Mouse (Mus musculus) MEL (cell line): ENCODE data around the gene Slc2a4. TPM values are rescaled to one million over a fixed set of nuclear protein-coding genes. Genes with fewer than 3 reads are reported as not detected.

Experiments
- DNase-seq: peaks from one replicate; pipeline ENCODE4 v3.0.0; 2011; ENCODE audit warnings: low read depth, low spot score
- H3K27ac ChIP-seq: 2 replicates; pipeline ENCODE4 v1.5.1; 2012; ENCODE audit warnings: low read depth, mild to moderate bottlenecking, control low read depth, low read length, moderate library complexity; ENCODE audit not compliant: control insufficient read depth
- H3K27me3 ChIP-seq, 2 experiments: fragments of 150-350 bp in 1 of 2; sonication (generic) in 1 of 2; 2 replicates each; pipeline ENCODE4 v1.6.1; 2012; ENCODE audit warnings: low read length in 2 of 2, mild to moderate bottlenecking in 2 of 2, improper control_type of control experiment in 1 of 2, moderate library complexity in 1 of 2; ENCODE audit not compliant: insufficient read depth in 2 of 2, control insufficient read depth in 1 of 2
- H3K36me3 ChIP-seq, 2 experiments: 2 replicates each; pipeline ENCODE4 v1.6.1; 2012 to 2014; ENCODE audit warnings: low read length in 2 of 2, improper control_type of control experiment in 1 of 2, inconsistent platforms in 1 of 2, mild to moderate bottlenecking in 1 of 2; ENCODE audit not compliant: insufficient read depth in 2 of 2, control insufficient read depth in 1 of 2
- H3K4me1 ChIP-seq, 2 experiments: fragments of 150-350 bp in 1 of 2; sonication (generic) in 1 of 2; 2 replicates each; pipeline ENCODE4 v1.6.1; 2012; ENCODE audit warnings: low read length in 2 of 2, improper control_type of control experiment in 1 of 2, mild to moderate bottlenecking in 1 of 2; ENCODE audit not compliant: insufficient read depth in 2 of 2, control insufficient read depth in 1 of 2
- H3K4me3 ChIP-seq, 2 experiments: fragments of 150-350 bp in 1 of 2; sonication (generic) in 1 of 2; 2 replicates each; pipeline ENCODE4 v1.5.1; 2012; ENCODE audit warnings: low read depth in 2 of 2, low read length in 2 of 2, mild to moderate bottlenecking in 2 of 2, moderate library complexity in 2 of 2, control low read depth in 1 of 2, improper control_type of control experiment in 1 of 2; ENCODE audit not compliant: control insufficient read depth in 1 of 2, insufficient read depth in 1 of 2
- H3K79me2 ChIP-seq: 2 replicates; pipeline ENCODE4 v1.6.1; 2012; ENCODE audit warnings: mild to moderate bottlenecking, low read length, moderate library complexity; ENCODE audit not compliant: control insufficient read depth, poor library complexity, insufficient read depth
- H3K9ac ChIP-seq: 2 replicates; pipeline ENCODE4 v1.6.1; 2012; ENCODE audit warnings: low read depth, mild to moderate bottlenecking, control low read depth, low read length, moderate library complexity; ENCODE audit not compliant: control insufficient read depth, poor library complexity, severe bottlenecking
- H3K9me3 ChIP-seq: fragments of 150-350 bp; sonication (generic); replicated peaks from 2 replicates; pipeline ENCODE4 v1.6.1; 2012; ENCODE audit warnings: mild to moderate bottlenecking, low read length, improper control_type of control experiment, moderate library complexity; ENCODE audit not compliant: insufficient read depth
- BHLHE40 ChIP-seq: IDR thresholded peaks from 2 replicates; pipeline ENCODE4 v1.6.1; 2012; ENCODE audit warnings: low read depth, mild to moderate bottlenecking, inconsistent platforms, low read length, improper control_type of control experiment, borderline replicate concordance
- CHD1 ChIP-seq: IDR thresholded peaks from 2 replicates; pipeline ENCODE4 v1.6.1; 2012; ENCODE audit warnings: low read depth, mild to moderate bottlenecking, inconsistent platforms, low read length, improper control_type of control experiment
- CHD2 ChIP-seq: IDR thresholded peaks from 2 replicates; pipeline ENCODE4 v1.6.1; 2011; ENCODE audit warnings: low read length, improper control_type of control experiment
- E2F4 ChIP-seq: IDR thresholded peaks from 2 replicates; pipeline ENCODE4 v1.6.1; 2011; ENCODE audit warnings: low read depth, low read length, improper control_type of control experiment, borderline replicate concordance
- ELF1 ChIP-seq: IDR thresholded peaks from 2 replicates; pipeline ENCODE4 v1.6.1; 2014; ENCODE audit warnings: low read depth, mild to moderate bottlenecking, inconsistent platforms, low read length, improper control_type of control experiment, moderate library complexity
- EP300 ChIP-seq, 2 experiments: IDR thresholded peaks; 2 replicates each; pipeline ENCODE4 v1.6.1; 2011; ENCODE audit warnings: improper control_type of control experiment in 2 of 2, low read length in 2 of 2, low read depth in 1 of 2, mild to moderate bottlenecking in 1 of 2
- ETS1 ChIP-seq: IDR thresholded peaks from 2 replicates; pipeline ENCODE4 v1.6.1; 2012; ENCODE audit warnings: low read depth, mild to moderate bottlenecking, inconsistent platforms, low read length, improper control_type of control experiment, moderate library complexity
- GABPA ChIP-seq: IDR thresholded peaks from 2 replicates; pipeline ENCODE4 v1.6.1; 2012; ENCODE audit warnings: low read depth, mild to moderate bottlenecking, inconsistent platforms, low read length, improper control_type of control experiment, moderate library complexity
- GATA1 ChIP-seq: IDR thresholded peaks from 2 replicates; pipeline ENCODE4 v1.6.1; 2011; ENCODE audit warnings: low read depth, low read length, improper control_type of control experiment
- HCFC1 ChIP-seq: IDR thresholded peaks from 2 replicates; pipeline ENCODE4 v1.6.1; 2012; ENCODE audit warnings: low read depth, mild to moderate bottlenecking, inconsistent platforms, low read length, improper control_type of control experiment, moderate library complexity
- JUND ChIP-seq: IDR thresholded peaks from 2 replicates; pipeline ENCODE4 v1.6.1; 2011; ENCODE audit warnings: low read depth, mild to moderate bottlenecking, improper control_type of control experiment, low read length
- KAT2A ChIP-seq: conservative IDR thresholded peaks from 2 replicates; pipeline ENCODE4 v1.6.1; 2012; ENCODE audit warnings: low read depth, low read length, improper control_type of control experiment, inconsistent platforms
- MAFK ChIP-seq: IDR thresholded peaks from 2 replicates; pipeline ENCODE4 v1.6.1; 2011; ENCODE audit warnings: low read depth, mild to moderate bottlenecking, low read length, improper control_type of control experiment, borderline replicate concordance
- MAX ChIP-seq: IDR thresholded peaks from 2 replicates; pipeline ENCODE4 v1.6.1; 2011; ENCODE audit warnings: low read length, improper control_type of control experiment
- MAZ ChIP-seq: IDR thresholded peaks from 2 replicates; pipeline ENCODE4 v1.6.1; 2012; ENCODE audit warnings: low read depth, mild to moderate bottlenecking, inconsistent platforms, low read length, improper control_type of control experiment
- MEF2A ChIP-seq: IDR thresholded peaks from 2 replicates; pipeline ENCODE4 v1.6.1; 2014; ENCODE audit warnings: low read depth, mild to moderate bottlenecking, inconsistent platforms, low read length, improper control_type of control experiment; ENCODE audit not compliant: poor library complexity, insufficient replicate concordance, severe bottlenecking; ENCODE audit errors: extremely low read depth
- MXI1 ChIP-seq: IDR thresholded peaks from 2 replicates; pipeline ENCODE4 v1.6.1; 2011; ENCODE audit warnings: mild to moderate bottlenecking, low read depth, low read length, improper control_type of control experiment
- MYB ChIP-seq: IDR thresholded peaks from 2 replicates; pipeline ENCODE4 v1.6.1; 2011; ENCODE audit warnings: mild to moderate bottlenecking, low read depth, low read length, improper control_type of control experiment
- NELFE ChIP-seq: IDR thresholded peaks from 2 replicates; pipeline ENCODE4 v1.6.1; 2011; ENCODE audit warnings: low read depth, low read length, improper control_type of control experiment
- NRF1 ChIP-seq: IDR thresholded peaks from 2 replicates; pipeline ENCODE4 v1.6.1; 2014; ENCODE audit warnings: low read depth, mild to moderate bottlenecking, inconsistent platforms, low read length, improper control_type of control experiment, moderate library complexity; ENCODE audit not compliant: poor library complexity, insufficient read depth, severe bottlenecking
- POLR2A ChIP-seq, 2 experiments: IDR thresholded peaks; 2 replicates each; pipeline ENCODE4 v1.6.1; 2011 to 2012; ENCODE audit warnings: low read length in 2 of 2, mild to moderate bottlenecking in 2 of 2, control low read depth in 1 of 2, improper control_type of control experiment in 1 of 2, low read depth in 1 of 2, moderate library complexity in 1 of 2; ENCODE audit not compliant: control insufficient read depth in 1 of 2, insufficient read depth in 1 of 2, poor library complexity in 1 of 2
- POLR2AphosphoS2 ChIP-seq: IDR thresholded peaks from 2 replicates; pipeline ENCODE4 v1.6.1; 2011; ENCODE audit warnings: low read length, improper control_type of control experiment
- POLR2AphosphoS5 ChIP-seq: IDR thresholded peaks from 2 replicates; pipeline ENCODE4 v1.6.1; 2012; ENCODE audit warnings: low read depth, borderline replicate concordance, mild to moderate bottlenecking, inconsistent platforms, low read length, moderate library complexity, mixed read lengths
- RAD21 ChIP-seq: IDR thresholded peaks from 2 replicates; pipeline ENCODE4 v1.6.1; 2011; ENCODE audit warnings: mild to moderate bottlenecking, low read depth, low read length, improper control_type of control experiment
- RCOR1 ChIP-seq: IDR thresholded peaks from 2 replicates; pipeline ENCODE4 v1.6.1; 2012; ENCODE audit warnings: low read depth, mild to moderate bottlenecking, inconsistent platforms, low read length, improper control_type of control experiment
- SIN3A ChIP-seq: IDR thresholded peaks from 2 replicates; pipeline ENCODE4 v1.6.1; 2012; ENCODE audit warnings: low read length, improper control_type of control experiment, inconsistent platforms
- SMC3 ChIP-seq: IDR thresholded peaks from 2 replicates; pipeline ENCODE4 v1.6.1; 2011; ENCODE audit warnings: low read depth, low read length, improper control_type of control experiment
- TAL1 ChIP-seq: IDR thresholded peaks from 2 replicates; pipeline ENCODE4 v1.6.1; 2012; ENCODE audit warnings: mild to moderate bottlenecking, inconsistent platforms, low read length, moderate library complexity, mixed read lengths
- TBP ChIP-seq: IDR thresholded peaks from 2 replicates; pipeline ENCODE4 v1.8.0; 2011; ENCODE audit warnings: low read depth, low read length, improper control_type of control experiment
- USF1 ChIP-seq: IDR thresholded peaks from 2 replicates; pipeline ENCODE4 v1.6.1; 2014; ENCODE audit warnings: low read depth, mild to moderate bottlenecking, inconsistent platforms, low read length, improper control_type of control experiment, moderate library complexity
- USF2 ChIP-seq, 2 experiments: IDR thresholded peaks; 2 replicates each; pipeline ENCODE4 v1.6.1; 2011 to 2012; ENCODE audit warnings: improper control_type of control experiment in 2 of 2, low read length in 2 of 2, borderline replicate concordance in 1 of 2, inconsistent platforms in 1 of 2, low read depth in 1 of 2, mild to moderate bottlenecking in 1 of 2; ENCODE audit not compliant: insufficient read depth in 1 of 2
- ZC3H11A ChIP-seq: IDR thresholded peaks from 2 replicates; pipeline ENCODE4 v1.6.1; 2012; ENCODE audit warnings: low read depth, mild to moderate bottlenecking, inconsistent platforms, low read length, improper control_type of control experiment
- ZKSCAN1 ChIP-seq: IDR thresholded peaks from 2 replicates; pipeline ENCODE4 v1.6.1; 2012; ENCODE audit warnings: low read depth, mild to moderate bottlenecking, inconsistent platforms, low read length, improper control_type of control experiment, moderate library complexity
- ZMIZ1 ChIP-seq: IDR thresholded peaks from 2 replicates; pipeline ENCODE4 v1.6.1; 2012; ENCODE audit warnings: low read depth, mild to moderate bottlenecking, inconsistent platforms, low read length, improper control_type of control experiment, moderate library complexity
- ZNF384 ChIP-seq: IDR thresholded peaks from 2 replicates; pipeline ENCODE4 v1.6.1; 2012; ENCODE audit warnings: low read depth, mild to moderate bottlenecking, inconsistent platforms, low read length, improper control_type of control experiment
- polyA plus RNA-seq, 2 experiments: library from polyadenylated mRNA; stranded (reverse) in 1 of 2; unstranded in 1 of 2; fragments of >175 nt in 1 of 2; fragments of >200 nt in 1 of 2; gene quantifications; 2 replicates each; pipeline versions ENCODE4 v1.2.1 to v1.2.4; 2012; ENCODE audit warnings: low replicate concordance in 2 of 2, low read depth in 1 of 2; ENCODE audit not compliant: insufficient read length in 2 of 2, insufficient read depth in 1 of 2, missing spikeins in 1 of 2
- total RNA-seq: library from RNA; depleted of rRNA; stranded (reverse); fragments of 300-350 nt; gene quantifications from 2 replicates; pipeline ENCODE4 v1.2.3, GENCODE M21; 2012; rRNA removed

Gene Slc2a4
- total RNA-seq = 0.12 TPM in 1 of 2 replicates, not detected in the other
- polyA plus RNA-seq = under 1 TPM in 1 of 2 experiments, not detected in 1; 0.19 TPM

- peak; percentile 97 for DNase-seq
- H3K27ac ChIP-seq = peak within 1 kb of the TSS; percentile 17; the same call in 1 of the 2 replicates
- peaks cover 4 to 8% of the 10 kb centered on the region in 2 experiments for H3K27me3 ChIP-seq
- no peaks in the 10 kb centered on the region for H3K9me3 ChIP-seq
- H3K36me3 ChIP-seq = no peaks in the 10 kb centered on the region; a peak in 1 of 4 replicates
- peaks cover 0 to 13% of the 10 kb centered on the region in 2 experiments; a peak in 3 of 4 replicates for H3K4me1 ChIP-seq
- peak within 1 kb of the TSS; percentile 52 to 61 for H3K4me3 ChIP-seq
- H3K79me2 ChIP-seq = no peaks in the 10 kb centered on the region
- H3K9ac ChIP-seq = peak within 1 kb of the TSS; percentile 55
- TF ChIP-seq CHD2 = no peak
- no peak for TF ChIP-seq NELFE
- TF ChIP-seq MXI1 = peak; percentile 85
- no peak for TF ChIP-seq EP300 (IDR thresholded peaks at IDR 0.05; ENCODE audit: low read depth in 1 of 2, low read length in 2 of 2)
- 0 out of 2 replicates have a peak, but pooled peaks have one; percentile 8 for TF ChIP-seq TBP
- no peak for TF ChIP-seq MAFK
- no peak for TF ChIP-seq TAL1
- TF ChIP-seq MYB = no peak
- TF ChIP-seq GATA1 = no peak
- TF ChIP-seq ZC3H11A = no peak
- no peak for TF ChIP-seq POLR2AphosphoS2
- TF ChIP-seq GABPA = no peak
- TF ChIP-seq ZNF384 = no peak; the same call in 1 of the 2 replicates
- no peak for TF ChIP-seq ELF1
- no peak for TF ChIP-seq ETS1
- 0 out of 2 replicates have a peak, but pooled peaks have one; percentile 11 for TF ChIP-seq USF1
- TF ChIP-seq USF2 (IDR thresholded peaks at IDR 0.05; ENCODE audit: borderline replicate concordance in 1 of 2, insufficient read depth in 1 of 2, low read depth in 1 of 2, low read length in 2 of 2) = no peak
- peak; percentile 82; the same call in 1 of the 2 replicates for TF ChIP-seq E2F4
- peak; percentile 81 for TF ChIP-seq SIN3A
- no peak for TF ChIP-seq POLR2AphosphoS5
- TF ChIP-seq SMC3 = 0 out of 2 replicates have a peak, but pooled peaks have one; percentile 18
- no peak for TF ChIP-seq KAT2A
- TF ChIP-seq MAX = peak; percentile 51
- no peak for TF ChIP-seq BHLHE40
- TF ChIP-seq RCOR1 = no peak
- no peak for TF ChIP-seq ZKSCAN1
- no peak for TF ChIP-seq RAD21
- no peak for TF ChIP-seq POLR2A (IDR thresholded peaks at IDR 0.05; ENCODE audit: control insufficient read depth in 1 of 2, insufficient read depth in 1 of 2, low read depth in 1 of 2, low read length in 2 of 2, poor library complexity in 1 of 2)
- TF ChIP-seq MAZ = 0 out of 2 replicates have a peak, but pooled peaks have one; percentile 29
- 0 out of 2 replicates have a peak, but pooled peaks have one; percentile 27 for TF ChIP-seq HCFC1
- no peak for TF ChIP-seq JUND
- TF ChIP-seq CHD1 = no peak
- 0 out of 2 replicates have a peak, but pooled peaks have one; percentile 55 for TF ChIP-seq MEF2A
- TF ChIP-seq ZMIZ1 = no peak
- no peak for TF ChIP-seq NRF1
Observed at GRCm38 (mm10) chr11:69948066-69948762, at the start of gene Slc2a4. Gene Slc2a4, minus strand, starts transcription at chr11:69948188.
